Mouse (Mus musculus) lung, embryonic 16.5 days (tissue): ENCODE data around the gene Mark3. TPM values are rescaled to one million over a fixed set of nuclear protein-coding genes. Genes with fewer than 3 reads are reported as not detected.

Experiments
- ATAC-seq: fragments of 200-750 bp; cut with Nextera tagmentation; 2 replicates; pipeline ENCODE4 v1.8.0; 2017; ENCODE audit warnings: low read depth, mild to moderate bottlenecking, moderate library complexity
- H3K27ac ChIP-seq: fragments of 300-500 bp; sonication (generic); 2 replicates; pipeline ENCODE4 v1.5.1; 2014; ENCODE audit warnings: mild to moderate bottlenecking, control low read depth, low read length
- H3K27me3 ChIP-seq: fragments of 300-500 bp; sonication (generic); 2 replicates; pipeline ENCODE4 v1.6.1; 2014; ENCODE audit warnings: low read depth, low read length, mixed read lengths; ENCODE audit not compliant: control insufficient read depth, insufficient read depth
- H3K36me3 ChIP-seq: fragments of 300-500 bp; sonication (generic); 2 replicates; pipeline ENCODE4 v1.6.1; 2014; ENCODE audit warnings: low read length; ENCODE audit not compliant: control insufficient read depth, insufficient read depth
- H3K4me1 ChIP-seq: fragments of 300-500 bp; sonication (generic); replicated peaks from 2 replicates; pipeline ENCODE4 v1.6.1; 2014; ENCODE audit warnings: low read length, mixed read lengths; ENCODE audit not compliant: control insufficient read depth, insufficient read depth
- H3K4me2 ChIP-seq: fragments of 300-500 bp; sonication (generic); 2 replicates; pipeline ENCODE4 v1.6.1; 2014; ENCODE audit warnings: low read depth, low read length, control low read depth
- H3K4me3 ChIP-seq: fragments of 300-500 bp; sonication (generic); 2 replicates; pipeline ENCODE4 v1.5.1; 2014; ENCODE audit warnings: mild to moderate bottlenecking, low read length, control low read depth
- H3K9ac ChIP-seq: fragments of 300-500 bp; sonication (generic); 2 replicates; pipeline ENCODE4 v1.6.1; 2014; ENCODE audit warnings: low read length, control low read depth
- H3K9me3 ChIP-seq: fragments of 300-500 bp; sonication (generic); 2 replicates; pipeline ENCODE4 v1.6.1; 2016; ENCODE audit warnings: low read length; ENCODE audit not compliant: control insufficient read depth
- WGBS: fragments of 180-500 bp; shearing (Covaris S2); extraction: QIAGEN DNeasy Blood & Tissue Kit; methylation state at CpG from one replicate; pipeline ENCODE4 v1.1.7; 2014; 5-methylcytosine and 5-hydroxymethylcytosine counted together
- polyA plus RNA-seq: library from polyadenylated mRNA; unstranded; fragments of >200 nt; fragmentation: Nextera tagmentation; extraction: Ambion mirVana; gene quantifications from 2 replicates; pipeline ENCODE4 v1.2.1, GENCODE M21; 2015

The Mark3 gene
- polyA plus RNA-seq, 1 experiment from 2014 or later, result 23.5 TPM

GRCm38 (mm10) chr12:111557538-111557937 is 16.8 kb upstream of the Mark3 start:
- Histone ChIP-seq H3K4me2 (no peak overlapping the region), H3K9me3 (no peaks in the 10 kb centered on the region), H3K9ac (no peak overlapping the region), H3K4me3 (no peak overlapping the region), H3K36me3 (no peaks in the 10 kb centered on the region), H3K4me1 (peaks cover 4% of the 10 kb centered on the region), H3K27me3 (no peaks in the 10 kb centered on the region), H3K27ac (no peak overlapping the region)
- 42% methylated on average over 6 of the region's 6 CpGs for WGBS
- no peak for ATAC-seq

- Histone ChIP-seq H3K4me3 (no peak overlapping the region), H3K27me3 (no peaks in the 10 kb centered on the region), H3K9ac (no peak overlapping the region), H3K27ac (no peak overlapping the region), H3K4me1 (peaks cover 9% of the 10 kb centered on the region), H3K4me2 (no peak overlapping the region), H3K36me3 (no peaks in the 10 kb centered on the region), H3K9me3 (no peaks in the 10 kb centered on the region)
- no peak for ATAC-seq
- WGBS, result 43% methylated on average over 2 of the region's 2 CpGs
Measured at GRCm38 (mm10) chr12:111558655-111559054, 15.7 kb upstream of the Mark3 start.

GRCm38 (mm10) chr12:111559647-111560258 is 14.6 kb upstream of the Mark3 start:
- ATAC-seq, result peak; percentile 28; the same call in 1 of the 2 replicates
- H3K9ac ChIP-seq, result peak overlapping the region; percentile 35
- H3K4me2 ChIP-seq, result peak overlapping the region; percentile 44
- H3K9me3 ChIP-seq, result no peaks in the 10 kb centered on the region
- peak overlapping the region; percentile 20 for H3K4me3 ChIP-seq
- no peak overlapping the region for H3K27ac ChIP-seq
- peaks cover 9% of the 10 kb centered on the region for H3K4me1 ChIP-seq
- WGBS, result 42% methylated on average over 18 of the region's 18 CpGs
- H3K27me3 ChIP-seq, result no peaks in the 10 kb centered on the region
- no peaks in the 10 kb centered on the region for H3K36me3 ChIP-seq

- Histone ChIP-seq H3K4me1 (peaks cover 9% of the 10 kb centered on the region), H3K9me3 (no peaks in the 10 kb centered on the region), H3K27me3 (no peaks in the 10 kb centered on the region), H3K4me3 (no peak overlapping the region), H3K9ac (no peak overlapping the region; the same call in 1 of the 2 replicates), H3K4me2 (no peak overlapping the region), H3K27ac (no peak overlapping the region), H3K36me3 (no peaks in the 10 kb centered on the region)
- no peak for ATAC-seq
- WGBS, result 59% methylated on average over 5 of the region's 5 CpGs
Measured at GRCm38 (mm10) chr12:111560286-111560685, 14.0 kb upstream of the Mark3 start.

GRCm38 (mm10) chr12:111562276-111562814 is 12.0 kb upstream of the Mark3 start:
- 32% methylated on average over 4 of the region's 4 CpGs for WGBS
- no peak overlapping the region for H3K4me2 ChIP-seq
- H3K9ac ChIP-seq, result peak overlapping the region; percentile 9; the same call in 1 of the 2 replicates
- no peaks in the 10 kb centered on the region for H3K9me3 ChIP-seq
- no peaks in the 10 kb centered on the region for H3K27me3 ChIP-seq
- peak; percentile 31; the same call in 1 of the 2 replicates for ATAC-seq
- peaks cover 9% of the 10 kb centered on the region for H3K4me1 ChIP-seq
- peak overlapping the region; percentile 36 for H3K27ac ChIP-seq
- H3K36me3 ChIP-seq, result no peaks in the 10 kb centered on the region
- H3K4me3 ChIP-seq, result no peak overlapping the region

GRCm38 (mm10) chr12:111563076-111563629 is 11.2 kb upstream of the Mark3 start:
- 46% methylated on average over 5 of the region's 5 CpGs for WGBS
- Histone ChIP-seq H3K4me2 (no peak overlapping the region), H3K9me3 (no peaks in the 10 kb centered on the region), H3K36me3 (no peaks in the 10 kb centered on the region), H3K27me3 (no peaks in the 10 kb centered on the region), H3K4me3 (no peak overlapping the region), H3K27ac (no peak overlapping the region), H3K9ac (peak overlapping the region; percentile 9; the same call in 1 of the 2 replicates), H3K4me1 (peaks cover 9% of the 10 kb centered on the region)
- no peak for ATAC-seq

GRCm38 (mm10) chr12:111565363-111565762 is 9.0 kb upstream of the Mark3 start:
- H3K9ac ChIP-seq, result no peak overlapping the region
- no peak overlapping the region for H3K4me3 ChIP-seq
- no peak overlapping the region for H3K4me2 ChIP-seq
- no peak for ATAC-seq
- H3K9me3 ChIP-seq, result no peaks in the 10 kb centered on the region
- H3K4me1 ChIP-seq, result peaks cover 9% of the 10 kb centered on the region
- H3K36me3 ChIP-seq, result no peaks in the 10 kb centered on the region
- WGBS, result 68% methylated on average over 5 of the region's 5 CpGs
- H3K27ac ChIP-seq, result no peak overlapping the region
- no peaks in the 10 kb centered on the region for H3K27me3 ChIP-seq

- no peaks in the 10 kb centered on the region for H3K9me3 ChIP-seq
- no peak overlapping the region for H3K9ac ChIP-seq
- H3K36me3 ChIP-seq, result no peaks in the 10 kb centered on the region
- H3K27me3 ChIP-seq, result no peaks in the 10 kb centered on the region
- ATAC-seq, result no peak
- no peak overlapping the region for H3K4me2 ChIP-seq
- no peak overlapping the region for H3K4me3 ChIP-seq
- 56% methylated on average over 11 of the region's 11 CpGs for WGBS
- H3K27ac ChIP-seq, result no peak overlapping the region
- peaks cover 10% of the 10 kb centered on the region for H3K4me1 ChIP-seq
Measured at GRCm38 (mm10) chr12:111568836-111569235, 5.5 kb upstream of the Mark3 start.

GRCm38 (mm10) chr12:111572406-111572805 is 1.9 kb upstream of the Mark3 start:
- WGBS, result 55% methylated on average over 7 of the region's 7 CpGs
- Histone ChIP-seq H3K4me3 (no peak overlapping the region), H3K27ac (no peak overlapping the region), H3K27me3 (no peaks in the 10 kb centered on the region), H3K4me1 (peaks cover 18% of the 10 kb centered on the region), H3K9me3 (no peaks in the 10 kb centered on the region), H3K4me2 (no peak overlapping the region), H3K36me3 (no peaks in the 10 kb centered on the region), H3K9ac (no peak overlapping the region)
- ATAC-seq, result no peak
